Mouse (Mus musculus): Measurements from ENCODE around the gene Boll.

DNA sequence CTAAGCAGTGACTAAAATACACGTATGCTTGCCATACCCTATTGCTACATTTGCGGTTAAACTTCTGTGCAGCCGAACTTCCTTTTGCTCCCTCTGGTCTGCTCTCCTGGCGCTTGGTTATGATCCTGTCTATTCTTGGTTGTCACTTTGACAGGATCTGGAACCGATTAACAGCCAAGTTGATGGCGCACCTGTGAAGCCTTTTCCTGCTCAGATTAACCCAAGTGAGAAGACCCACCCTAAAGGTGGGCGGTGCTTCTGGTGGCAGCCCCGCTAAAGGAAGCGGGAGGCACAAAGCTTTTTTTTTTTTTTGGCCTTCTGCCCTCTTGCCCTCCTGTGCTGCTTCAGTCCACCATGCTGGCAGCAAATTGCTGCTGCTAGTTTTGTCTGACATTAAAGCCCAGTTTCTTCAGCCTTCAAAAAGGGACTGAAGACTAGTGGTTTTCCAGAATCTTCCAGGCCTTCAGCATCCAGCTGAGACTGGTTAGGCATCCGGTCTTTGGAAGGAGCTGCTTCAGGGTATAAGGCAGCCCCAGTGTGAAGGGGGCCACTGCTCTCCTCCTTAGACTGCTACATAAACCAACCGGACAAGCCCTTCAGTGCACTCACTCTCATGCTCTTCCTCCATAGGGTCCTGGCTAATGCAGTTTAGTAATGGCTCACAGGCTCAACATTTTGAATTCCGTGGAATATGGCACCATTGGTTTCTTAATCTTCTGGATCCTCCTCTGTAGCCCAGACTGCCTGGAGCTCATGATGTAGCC, 152.9 kb downstream of the Boll start:
- TF ChIP-seq USF1 (IDR thresholded peaks at IDR 0.05; ENCODE audit: low read depth) (no peak), POLR2A (IDR thresholded peaks at IDR 0.05; ENCODE audit: insufficient read length, low read depth) (no peak), MYOD1 (IDR thresholded peaks at IDR 0.05; ENCODE audit: control insufficient read depth in 1 of 3, insufficient read length in 2 of 3, low read depth in 2 of 3) (no peak), REST (IDR thresholded peaks at IDR 0.05; ENCODE audit: insufficient read depth, insufficient read length) (no peak), E2F4 (IDR thresholded peaks at IDR 0.05; ENCODE audit: insufficient read depth) (no peak), TCF3 (IDR thresholded peaks at IDR 0.05; ENCODE audit: insufficient read length, low read depth) (no peak)
